Mouse (Mus musculus) T-cell, adult 2 months (primary cell): Measurements from ENCODE around the gene Sptb.

Source experiments
- DNase-seq: peaks from one replicate; pipeline ENCODE4 v3.0.0; 2022; ENCODE audit warnings: low spot score

The Sptb gene

GRCm38 (mm10) chr12:76541879-76542278, 168.5 kb downstream of the Sptb start:
- no peak for DNase-seq

GRCm38 (mm10) chr12:76541475-76541874, 168.9 kb downstream of the Sptb start:
- DNase-seq = no peak

- DNase-seq = no peak
Measured at GRCm38 (mm10) chr12:76540701-76541221, 169.6 kb downstream of the Sptb start.

GRCm38 (mm10) chr12:76540169-76540568, 170.2 kb downstream of the Sptb start:
- no peak for DNase-seq

- peak; percentile 81 for DNase-seq
Measured at GRCm38 (mm10) chr12:76537434-76537833, 172.9 kb downstream of the Sptb start.

- no peak for DNase-seq
Measured at GRCm38 (mm10) chr12:76536591-76537153, 173.7 kb downstream of the Sptb start.

GRCm38 (mm10) chr12:76535471-76535900, 174.9 kb downstream of the Sptb start:
- no peak for DNase-seq

GRCm38 (mm10) chr12:76534641-76535283, 175.6 kb downstream of the Sptb start:
- DNase-seq = no peak

- no peak for DNase-seq
Measured at GRCm38 (mm10) chr12:76534233-76534632, 176.1 kb downstream of the Sptb start.

GRCm38 (mm10) chr12:76533377-76534222, 176.7 kb downstream of the Sptb start:
- DNase-seq = peak; percentile 48

GRCm38 (mm10) chr12:76532926-76533376, 177.4 kb downstream of the Sptb start:
- no peak for DNase-seq

- no peak for DNase-seq
Measured at GRCm38 (mm10) chr12:76531986-76532925, 178.1 kb downstream of the Sptb start.

GRCm38 (mm10) chr12:76530580-76531139, 179.7 kb downstream of the Sptb start, which contains the start of gene Plekhg3:
Gene Plekhg3 (plus strand): TSS chr12:76530891.
- DNase-seq = no peak
